Mouse (Mus musculus) embryonic fibroblast, embryonic 13.5 days (primary cell): ENCODE data around the gene Wfdc18.

ENCODE experiments used
- CTCF ChIP-seq: IDR thresholded peaks from 2 replicates; pipeline ENCODE4 v1.5.1; 2011; ENCODE audit warnings: mild to moderate bottlenecking, control low read depth, low read length, moderate library complexity, borderline replicate concordance; ENCODE audit not compliant: insufficient read depth
- POLR2A ChIP-seq: IDR thresholded peaks from 2 replicates; pipeline ENCODE4 v1.6.1; 2011; ENCODE audit warnings: low read depth, mild to moderate bottlenecking, control low read depth, low read length, moderate library complexity

GRCm38 (mm10) chr11:83675665-83676064 lies 33.1 kb upstream of the Wfdc18 start:
- TF ChIP-seq POLR2A (no peak), CTCF (no peak)
